Mouse (Mus musculus): Measurements from ENCODE around the gene Slc16a5.

Gene Slc16a5

GRCm38 (mm10) chr11:115462243-115462891 is at the start of gene Slc16a5:
Gene Slc16a5, plus strand, starts transcription at chr11:115462474.
- no peak for DNase-seq (ENCODE audit: low read depth, low spot score)

GRCm38 (mm10) chr11:115419531-115420237 is 42.6 kb upstream of the Slc16a5 start, which contains the start of the genes Atp5h and Kctd2:
Gene Atp5h, minus strand, starts transcription at chr11:115419962.
Gene Kctd2, plus strand, starts transcription at chr11:115420128.
- peak; percentile 96 for DNase-seq (ENCODE audit: low read depth, low spot score)

GRCm38 (mm10) chr11:115420336-115421190 is 41.7 kb upstream of the Slc16a5 start:
- no peak for DNase-seq (ENCODE audit: low read depth, low spot score)

- no peak for DNase-seq (ENCODE audit: low read depth, low spot score)
These were observed 40.9 kb upstream of the Slc16a5 start for GRCm38 (mm10) chr11:115421328-115421727.

GRCm38 (mm10) chr11:115421972-115422371 is 40.3 kb upstream of the Slc16a5 start:
- DNase-seq (ENCODE audit: low read depth, low spot score), result no peak

- DNase-seq (ENCODE audit: low read depth, low spot score), result no peak
These were observed 39.2 kb upstream of the Slc16a5 start for GRCm38 (mm10) chr11:115423091-115423490.

- no peak for DNase-seq (ENCODE audit: low read depth, low spot score)
These were observed 37.6 kb upstream of the Slc16a5 start for GRCm38 (mm10) chr11:115424666-115425065.

GRCm38 (mm10) chr11:115425671-115426070 is 36.6 kb upstream of the Slc16a5 start:
- DNase-seq (ENCODE audit: low read depth, low spot score), result no peak

GRCm38 (mm10) chr11:115427482-115428331 is 34.6 kb upstream of the Slc16a5 start:
- DNase-seq (ENCODE audit: low read depth, low spot score), result peak; percentile 85

GRCm38 (mm10) chr11:115429307-115429706 is 33.0 kb upstream of the Slc16a5 start:
- no peak for DNase-seq (ENCODE audit: low read depth, low spot score)

- DNase-seq (ENCODE audit: low read depth, low spot score), result no peak
These were observed 31.7 kb upstream of the Slc16a5 start for GRCm38 (mm10) chr11:115430561-115430960.

- no peak for DNase-seq (ENCODE audit: low read depth, low spot score)
These were observed 29.5 kb upstream of the Slc16a5 start for GRCm38 (mm10) chr11:115432814-115433213.

GRCm38 (mm10) chr11:115433342-115433741 is 28.9 kb upstream of the Slc16a5 start:
- no peak for DNase-seq (ENCODE audit: low read depth, low spot score)

GRCm38 (mm10) chr11:115435596-115436337 is 26.5 kb upstream of the Slc16a5 start:
- DNase-seq (ENCODE audit: low read depth, low spot score), result no peak

GRCm38 (mm10) chr11:115437571-115438122 is 24.6 kb upstream of the Slc16a5 start:
- no peak for DNase-seq (ENCODE audit: low read depth, low spot score)

- DNase-seq (ENCODE audit: low read depth, low spot score), result no peak
These were observed 22.9 kb upstream of the Slc16a5 start for GRCm38 (mm10) chr11:115439326-115439725.

- no peak for DNase-seq (ENCODE audit: low read depth, low spot score)
These were observed 22.2 kb upstream of the Slc16a5 start, which contains the start of gene Trim80 for GRCm38 (mm10) chr11:115439906-115440595. Gene Trim80, plus strand, starts transcription at chr11:115440545.

- DNase-seq (ENCODE audit: low read depth, low spot score), result no peak
These were observed 20.9 kb upstream of the Slc16a5 start for GRCm38 (mm10) chr11:115441417-115441816.

- DNase-seq (ENCODE audit: low read depth, low spot score), result no peak
These were observed 15.4 kb upstream of the Slc16a5 start for GRCm38 (mm10) chr11:115446906-115447305.
